Mouse (Mus musculus) frontal cortex, adult (tissue): ENCODE data around the gene Asap2.

Experiments
- ATAC-seq: cut with Nextera tagmentation; 2 replicates; pipeline ENCODE4 v1.9.2; 2017; ENCODE audit warnings: mild to moderate bottlenecking, moderate library complexity, mixed read lengths; ENCODE audit not compliant: low TSS enrichment

Gene Asap2

GRCm38 (mm10) chr12:21133031-21133430, 142.8 kb downstream of the Asap2 start:
- no peak for ATAC-seq

- ATAC-seq = no peak
Observed at GRCm38 (mm10) chr12:21133972-21134859, 144.0 kb downstream of the Asap2 start.

- ATAC-seq = peak; percentile 23; the same call in 1 of the 2 replicates
Observed at GRCm38 (mm10) chr12:21135651-21136461, 145.6 kb downstream of the Asap2 start.

- peak; percentile 22 for ATAC-seq
Observed at GRCm38 (mm10) chr12:21136462-21136751, 146.1 kb downstream of the Asap2 start.

GRCm38 (mm10) chr12:21139560-21139959, 149.3 kb downstream of the Asap2 start:
- ATAC-seq = no peak

- ATAC-seq = peak; percentile 63
Observed at GRCm38 (mm10) chr12:21140153-21140552, 149.9 kb downstream of the Asap2 start.

GRCm38 (mm10) chr12:21140741-21141308, 150.6 kb downstream of the Asap2 start:
- ATAC-seq = peak; percentile 5; the same call in 1 of the 2 replicates

- ATAC-seq = no peak
Observed at GRCm38 (mm10) chr12:21141691-21142300, 151.5 kb downstream of the Asap2 start.

GRCm38 (mm10) chr12:21142489-21143254, 152.4 kb downstream of the Asap2 start:
- no peak for ATAC-seq

- no peak for ATAC-seq
Observed at GRCm38 (mm10) chr12:21144602-21145001, 154.3 kb downstream of the Asap2 start.

GRCm38 (mm10) chr12:21145050-21145449, 154.8 kb downstream of the Asap2 start:
- no peak for ATAC-seq

- no peak for ATAC-seq
Observed at GRCm38 (mm10) chr12:21146826-21147225, 156.6 kb downstream of the Asap2 start.

GRCm38 (mm10) chr12:21153279-21153707, 163.0 kb downstream of the Asap2 start:
- peak; percentile 89 for ATAC-seq

GRCm38 (mm10) chr12:21155062-21155461, 164.8 kb downstream of the Asap2 start:
- no peak for ATAC-seq

GRCm38 (mm10) chr12:21159304-21159703, 169.0 kb downstream of the Asap2 start:
- no peak for ATAC-seq

- peak; percentile 54 for ATAC-seq
Observed at GRCm38 (mm10) chr12:21160327-21160828, 170.1 kb downstream of the Asap2 start.

GRCm38 (mm10) chr12:21161841-21162240, 171.6 kb downstream of the Asap2 start:
- ATAC-seq = no peak

- ATAC-seq = no peak
Observed at GRCm38 (mm10) chr12:21163706-21164105, 173.4 kb downstream of the Asap2 start.

GRCm38 (mm10) chr12:21164251-21164650, 174.0 kb downstream of the Asap2 start:
- ATAC-seq = no peak

- ATAC-seq = no peak
Observed at GRCm38 (mm10) chr12:21165157-21165556, 174.9 kb downstream of the Asap2 start.

- ATAC-seq = peak; percentile 86
Observed at GRCm38 (mm10) chr12:21165891-21166342, 175.7 kb downstream of the Asap2 start.
